Mouse (Mus musculus) Patski (cell line): ENCODE data around the gene Megf6. TPM values are rescaled to one million over a fixed set of nuclear protein-coding genes. Genes with fewer than 3 reads are reported as not detected.

Experiments
- ATAC-seq: fragments of 100-300 bp; one replicate; pipeline ENCODE4 v1.8.0; 2021
- CTCF ChIA-PET: fragments of 350-600 bp; sonication (Branson Sonifier 250); formaldehyde crosslinking; loops from one replicate; lab custom pipeline; 2022; ENCODE audit warnings: inconsistent platforms; lab: Charles Lee
- POLR2A ChIA-PET: fragments of 350-600 bp; sonication (Branson Sonifier 250); formaldehyde crosslinking; loops from one replicate; lab custom pipeline; 2022; ENCODE audit warnings: antibody characterized with exemption, inconsistent platforms; lab: Charles Lee
- DNase-seq: peaks from one replicate; pipeline ENCODE4 v3.0.0-alpha.2; 2011; ENCODE audit warnings: low read depth, low spot score
- H3K27me3 ChIP-seq: fragments of 371-371 bp; one replicate; pipeline ENCODE4 v1.5.1; 2021
- CTCF ChIP-seq: fragments of 100-300 bp; IDR thresholded peaks from one replicate; pipeline ENCODE4 v1.5.1; 2021
- in situ Hi-C: fragments of 300-500 bp; cut with MboI; formaldehyde crosslinking; loops from 3 replicates; pipeline ENCODE4 v1.11.1; 2018; ENCODE audit warnings: low pct_unique_long_range_greater_than_20kb, mixed read lengths
- polyA plus RNA-seq: library from polyadenylated mRNA; unstranded; gene quantifications from one replicate; pipeline ENCODE4 v1.2.3, GENCODE M21; 2021

Gene Megf6
- polyA plus RNA-seq, 1 experiment from 2014 or later = 2.0 TPM

- no peaks in the 10 kb centered on the region for H3K27me3 ChIP-seq
- in situ Hi-C loops = loop anchor here (25.0 kb wide), 1 partner anchor 1745 kb away; the partner anchor contains the start of genes Kcnab2 and Nphp4
- CTCF ChIA-PET = interaction anchor here (1.2 kb wide), 1 partner anchor 23 kb away, joined by 3 read pairs; no protein-coding TSS in a partner anchor
- TF ChIP-seq CTCF = no peak
- DNase-seq (no peak), ATAC-seq (no peak)
- POLR2A ChIA-PET = no interaction called here
Measured at GRCm38 (mm10) chr4:154232295-154232694, 61.8 kb downstream of the Megf6 start.

DNA sequence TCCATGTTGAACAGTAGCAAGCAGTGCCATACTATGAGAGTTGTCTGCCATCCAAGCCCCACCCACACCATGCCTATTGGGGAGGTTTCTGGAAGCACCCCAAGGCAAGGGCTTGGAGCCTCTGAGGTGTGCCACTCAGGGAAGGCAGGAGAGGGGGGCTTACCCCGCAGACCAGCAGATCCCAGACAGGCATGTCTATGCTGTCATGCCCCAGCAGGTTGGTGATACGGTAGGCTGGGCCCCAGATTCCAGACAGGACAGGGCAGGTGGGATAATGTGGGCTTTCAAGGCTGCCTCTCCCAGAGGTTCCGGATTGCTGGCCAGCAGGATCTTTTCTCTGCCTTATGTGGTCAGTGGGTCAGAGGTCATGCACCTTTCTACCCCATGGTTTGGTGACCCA, 65.5 kb downstream of the Megf6 start:
- no peaks in the 10 kb centered on the region for H3K27me3 ChIP-seq
- no peak for DNase-seq
- no peak for ATAC-seq
- TF ChIP-seq CTCF = no peak
- in situ Hi-C loops = loop anchor here (25.0 kb wide), 1 partner anchor 1749 kb away; the partner anchor contains the start of genes Kcnab2 and Nphp4
- ChIA-PET CTCF (no interaction called here), POLR2A (interaction anchor here (1.3 kb wide), 1 partner anchor 10 kb away, joined by 3 read pairs; no protein-coding TSS in a partner anchor)

- in situ Hi-C loops = loop anchor here (25.0 kb wide), 1 partner anchor 1750 kb away; the partner anchor contains the start of genes Kcnab2 and Nphp4
- CTCF ChIA-PET = no interaction called here
- no peaks in the 10 kb centered on the region for H3K27me3 ChIP-seq
- no peak for DNase-seq
- TF ChIP-seq CTCF = no peak
- ATAC-seq = no peak
- POLR2A ChIA-PET = interaction anchor here (1.3 kb wide), 1 partner anchor 9 kb away, joined by 3 read pairs; no protein-coding TSS in a partner anchor
Measured at GRCm38 (mm10) chr4:154236893-154237292, 66.4 kb downstream of the Megf6 start.

GRCm38 (mm10) chr4:154237306-154237705, 66.8 kb downstream of the Megf6 start:
- no peak for TF ChIP-seq CTCF
- H3K27me3 ChIP-seq = no peaks in the 10 kb centered on the region
- in situ Hi-C loops = loop anchor here (25.0 kb wide), 1 partner anchor 1750 kb away; the partner anchor contains the start of genes Kcnab2 and Nphp4
- POLR2A ChIA-PET = no interaction called here
- ATAC-seq (no peak), DNase-seq (no peak)
- CTCF ChIA-PET = no interaction called here

- CTCF ChIA-PET = no interaction called here
- ATAC-seq = no peak
- TF ChIP-seq CTCF = no peak
- no peaks in the 10 kb centered on the region for H3K27me3 ChIP-seq
- in situ Hi-C loops = loop anchor here (25.0 kb wide), 1 partner anchor 1752 kb away; the partner anchor contains the start of genes Kcnab2 and Nphp4
- POLR2A ChIA-PET = no interaction called here
- no peak for DNase-seq
Measured at GRCm38 (mm10) chr4:154239199-154239598, 68.7 kb downstream of the Megf6 start.

- no peak for TF ChIP-seq CTCF
- DNase-seq (no peak), ATAC-seq (no peak)
- POLR2A ChIA-PET = no interaction called here
- no peaks in the 10 kb centered on the region for H3K27me3 ChIP-seq
- CTCF ChIA-PET = no interaction called here
- in situ Hi-C loops = loop anchor here (25.0 kb wide), 1 partner anchor 1753 kb away; the partner anchor contains the start of genes Kcnab2 and Nphp4
Measured at GRCm38 (mm10) chr4:154240608-154241007, 70.1 kb downstream of the Megf6 start.

- ATAC-seq = peak; percentile 34
Measured at GRCm38 (mm10) chr4:154245342-154245741, 74.8 kb downstream of the Megf6 start.

DNA sequence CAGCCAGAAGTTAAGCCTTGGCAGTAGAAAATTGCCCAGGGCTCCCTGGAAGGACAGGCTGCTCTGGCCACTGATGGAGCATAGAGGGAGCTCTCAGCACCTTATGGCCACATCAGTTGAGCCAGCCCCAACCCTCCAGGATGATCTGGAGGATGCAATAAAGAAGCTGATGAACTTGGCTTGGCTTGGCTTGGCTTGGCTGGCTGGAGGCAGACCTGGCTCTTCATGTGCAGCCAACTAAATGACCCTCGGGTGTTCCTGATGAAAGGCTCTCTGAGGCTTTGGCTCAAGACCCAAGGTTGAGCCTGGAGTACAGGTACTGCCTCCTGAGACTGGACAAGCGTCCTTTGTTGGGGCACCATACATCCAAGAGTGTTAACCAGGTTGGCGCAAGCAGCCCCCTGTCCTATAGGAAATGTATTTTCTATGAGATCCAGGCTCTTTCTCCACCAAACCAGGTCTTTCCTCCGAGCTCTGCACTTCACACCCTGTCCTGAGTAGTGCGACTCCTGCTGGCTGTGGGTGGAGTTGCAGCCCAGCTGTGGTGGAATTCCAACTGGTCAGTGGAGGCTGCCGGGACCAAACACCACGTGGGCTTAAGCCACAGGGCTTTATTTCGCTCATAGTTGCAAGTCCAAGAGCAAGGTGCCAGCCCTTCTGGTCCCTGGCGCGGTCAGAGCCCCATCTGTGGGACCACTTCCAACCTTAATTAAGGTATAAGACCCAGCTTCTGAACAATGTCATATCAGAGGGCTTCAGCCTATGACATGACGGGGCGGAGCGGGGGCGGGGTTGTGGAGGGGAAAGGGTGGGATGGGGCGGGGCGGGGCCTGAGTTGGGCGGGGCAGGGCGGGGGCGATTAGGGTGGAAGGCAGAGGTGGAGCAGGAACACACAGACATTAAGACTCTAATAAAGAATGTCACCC, 75.8 kb downstream of the Megf6 start:
- ChIA-PET POLR2A (interaction anchor here (1.1 kb wide), 1 partner anchor 10 kb away, joined by 3 read pairs; no protein-coding TSS in a partner anchor), CTCF (interaction anchor here (0.8 to 1.3 kb wide), 3 partner anchors 17 to 41 kb away, joined by 3 to 4 read pairs (median 3); no protein-coding TSS in a partner anchor)
- in situ Hi-C loops = loop anchor here (25.0 kb wide), 1 partner anchor 1759 kb away; the partner anchor contains the start of genes Kcnab2 and Nphp4
- no peaks in the 10 kb centered on the region for H3K27me3 ChIP-seq
- ATAC-seq (no peak), DNase-seq (no peak)
- no peak for TF ChIP-seq CTCF

More at GRCm38 (mm10) chr4:154245342-154245741, 74.8 kb downstream of the Megf6 start:
- in situ Hi-C loops = loop anchor here (25.0 kb wide), 1 partner anchor 1758 kb away; the partner anchor contains the start of genes Kcnab2 and Nphp4
- no peaks in the 10 kb centered on the region for H3K27me3 ChIP-seq
- ChIA-PET CTCF (interaction anchor here (1.3 kb wide), 1 partner anchor 18 kb away, joined by 4 read pairs; no protein-coding TSS in a partner anchor), POLR2A (interaction anchor here (1.1 kb wide), 1 partner anchor 9 kb away, joined by 3 read pairs; no protein-coding TSS in a partner anchor)
- no peak for DNase-seq
- TF ChIP-seq CTCF = no peak

GRCm38 (mm10) chr4:154247207-154248091, 76.9 kb downstream of the Megf6 start:
- ATAC-seq = peak; percentile 6

More at GRCm38 (mm10) chr4:154247207-154248091, 76.9 kb downstream of the Megf6 start:
- ChIA-PET CTCF (interaction anchor here (0.8 to 1.3 kb wide), 4 partner anchors 23 to 42 kb away, joined by 3 read pairs; no protein-coding TSS in a partner anchor), POLR2A (interaction anchor here (1.0 kb wide), 1 partner anchor 126 kb away, joined by 3 read pairs; no protein-coding TSS in a partner anchor)
- in situ Hi-C loops = loop anchor here (25.0 kb wide), 1 partner anchor 1760 kb away; the partner anchor contains the start of genes Kcnab2 and Nphp4
- no peaks in the 10 kb centered on the region for H3K27me3 ChIP-seq
- DNase-seq = no peak
- no peak for TF ChIP-seq CTCF
